Mouse (Mus musculus): ENCODE measurements around the gene Nck2. TPM values are rescaled to one million over a fixed set of nuclear protein-coding genes. Genes with fewer than 3 reads are reported as not detected.

Gene Nck2
- polyA plus RNA-seq, 1 experiment from 2014 or later: 37.4 TPM

DNA sequence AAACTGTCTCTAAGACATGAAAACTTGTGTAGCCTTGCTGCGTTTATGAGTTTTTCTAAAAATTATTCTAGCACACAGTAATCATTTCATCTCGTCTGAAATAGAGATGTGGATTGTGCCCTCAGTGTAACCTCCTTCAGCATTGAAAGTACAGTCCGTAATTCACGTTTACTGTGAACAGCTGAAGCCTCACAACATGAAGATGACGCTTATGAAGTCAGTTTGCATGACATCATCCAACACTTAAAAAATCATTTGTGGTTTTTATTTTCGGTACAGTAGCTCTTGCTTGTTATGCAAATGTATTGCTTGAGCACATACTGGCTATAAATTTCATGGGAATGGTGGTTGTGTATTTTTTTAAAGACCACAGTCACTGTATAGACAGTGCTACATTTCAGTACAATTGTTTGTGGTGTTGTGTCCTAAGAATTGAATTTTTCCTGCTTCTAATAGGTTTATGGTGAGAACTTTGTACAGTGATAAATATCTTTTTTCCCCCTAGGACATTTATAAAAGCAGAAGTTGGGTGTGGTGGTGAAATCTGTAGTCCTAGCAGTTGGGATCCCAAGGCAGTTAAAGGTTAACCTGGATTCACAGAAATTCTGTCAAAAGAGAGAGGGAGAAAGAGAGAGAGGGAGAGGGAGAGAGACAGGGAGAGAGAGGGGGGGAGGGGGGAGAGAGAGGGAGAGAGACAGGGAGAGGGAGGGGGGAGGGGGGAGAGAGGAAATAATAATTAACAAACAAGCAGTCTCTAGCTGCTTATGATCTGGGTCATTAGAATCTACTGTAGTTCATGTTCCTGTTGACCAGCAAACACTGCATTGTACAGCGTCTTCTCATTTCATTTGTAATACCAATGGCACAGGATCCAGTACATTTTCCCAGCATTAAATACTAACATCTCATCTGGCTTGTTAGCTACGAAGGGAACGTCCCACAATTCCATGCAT, 14.2 kb upstream of the Nck2 start:
- DNase-seq (ENCODE audit: low read depth, low spot score) (no peak), ATAC-seq (no peak)
- H3K27me3 ChIP-seq: no peaks in the 10 kb centered on the region
- in situ Hi-C loops (cut with MboI; ENCODE audit: low pct_unique_long_range_greater_than_20kb): no loop called here
- no peak for TF ChIP-seq CTCF (IDR thresholded peaks at IDR 0.05)
- CTCF ChIA-PET: interaction anchor here (1.3 to 2.2 kb wide), 4 partner anchors 8 to 27 kb away, joined by 3 to 8 read pairs (median 3); no protein-coding TSS in a partner anchor
- POLR2A ChIA-PET: no interaction called here

GRCm38 (mm10) chr1:43433853-43434252, 10.5 kb upstream of the Nck2 start:
- TF ChIP-seq CTCF (IDR thresholded peaks at IDR 0.05): no peak
- in situ Hi-C loops (cut with MboI; ENCODE audit: low pct_unique_long_range_greater_than_20kb): no loop called here
- ATAC-seq (no peak), DNase-seq (ENCODE audit: low read depth, low spot score) (no peak)
- H3K27me3 ChIP-seq: no peaks in the 10 kb centered on the region
- CTCF ChIA-PET: interaction anchor here (1.3 kb wide), 1 partner anchor 28 kb away, joined by 3 read pairs; no protein-coding TSS in a partner anchor
- POLR2A ChIA-PET: no interaction called here

- in situ Hi-C loops (cut with MboI; ENCODE audit: low pct_unique_long_range_greater_than_20kb): no loop called here
- no peak for DNase-seq (ENCODE audit: low read depth, low spot score)
- ChIA-PET POLR2A (no interaction called here), CTCF (no interaction called here)
- H3K27me3 ChIP-seq: no peaks in the 10 kb centered on the region
- TF ChIP-seq CTCF (IDR thresholded peaks at IDR 0.05): no peak
- no peak for ATAC-seq
Observed at GRCm38 (mm10) chr1:43436554-43436953, 7.8 kb upstream of the Nck2 start.

DNA sequence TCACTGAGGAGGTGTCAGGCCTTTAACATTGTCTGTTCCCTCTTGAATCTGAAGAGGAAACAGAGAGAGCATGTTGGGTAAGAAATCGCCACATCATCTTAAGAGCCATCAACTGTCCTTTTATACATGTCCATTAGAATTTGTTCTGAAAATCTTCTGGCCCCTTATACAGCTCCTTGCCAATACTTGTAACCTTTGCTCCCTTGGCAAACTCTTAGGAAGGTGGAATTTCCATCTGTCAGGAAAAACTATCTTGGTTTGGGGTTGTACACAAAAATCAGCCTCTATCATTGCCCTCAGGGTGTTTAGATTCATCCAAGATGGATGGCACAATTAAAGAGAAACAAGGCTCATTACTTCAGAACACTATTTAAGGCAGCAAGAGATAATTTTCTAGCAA, 5.1 kb upstream of the Nck2 start:
- DNase-seq (ENCODE audit: low read depth, low spot score): no peak
- in situ Hi-C loops (cut with MboI; ENCODE audit: low pct_unique_long_range_greater_than_20kb): no loop called here
- ChIA-PET CTCF (interaction anchor here (1.7 to 1.8 kb wide), 2 partner anchors 10 to 12 kb away, joined by 5 to 8 read pairs; no protein-coding TSS in a partner anchor), POLR2A (no interaction called here)
- ATAC-seq: no peak
- no peaks in the 10 kb centered on the region for H3K27me3 ChIP-seq
- TF ChIP-seq CTCF (IDR thresholded peaks at IDR 0.05): no peak

- TF ChIP-seq CTCF (IDR thresholded peaks at IDR 0.05): no peak
- CTCF ChIA-PET: no interaction called here
- POLR2A ChIA-PET: no interaction called here
- ATAC-seq (no peak), DNase-seq (ENCODE audit: low read depth, low spot score) (no peak)
- in situ Hi-C loops (cut with MboI; ENCODE audit: low pct_unique_long_range_greater_than_20kb): loop anchor here (5.0 to 10.0 kb wide), 2 partner anchors 140 to 302 kb away; no protein-coding TSS in a partner anchor
- H3K27me3 ChIP-seq: no peaks in the 10 kb centered on the region
Observed at GRCm38 (mm10) chr1:43442568-43442967, 1.8 kb upstream of the Nck2 start.

- POLR2A ChIA-PET: interaction anchor here (0.6 to 1.4 kb wide), 3 partner anchors 19 to 159 kb away, joined by 3 to 5 read pairs (median 4); no protein-coding TSS in a partner anchor
- H3K27me3 ChIP-seq: no peaks in the 10 kb centered on the region
- ATAC-seq (peak; percentile 91), DNase-seq (ENCODE audit: low read depth, low spot score) (no peak)
- TF ChIP-seq CTCF (IDR thresholded peaks at IDR 0.05): peak; percentile 39
- CTCF ChIA-PET: interaction anchor here (0.7 to 1.4 kb wide), 3 partner anchors 10 to 83 kb away, joined by 3 to 4 read pairs (median 3); no protein-coding TSS in a partner anchor
- in situ Hi-C loops (cut with MboI; ENCODE audit: low pct_unique_long_range_greater_than_20kb): loop anchor here (10.0 kb wide), 1 partner anchor 299 kb away; no protein-coding TSS in a partner anchor
Observed at GRCm38 (mm10) chr1:43445170-43446088, 1.1 kb downstream of the Nck2 start.

- in situ Hi-C loops (cut with MboI; ENCODE audit: low pct_unique_long_range_greater_than_20kb): loop anchor here (10.0 kb wide), 1 partner anchor 299 kb away; no protein-coding TSS in a partner anchor
- DNase-seq (ENCODE audit: low read depth, low spot score): no peak
- ChIA-PET POLR2A (no interaction called here), CTCF (no interaction called here)
- peak; percentile 53 for ATAC-seq
- H3K27me3 ChIP-seq: no peaks in the 10 kb centered on the region
- no peak for TF ChIP-seq CTCF (IDR thresholded peaks at IDR 0.05)
Observed at GRCm38 (mm10) chr1:43446089-43446533, 1.7 kb downstream of the Nck2 start.

- ChIA-PET CTCF (no interaction called here), POLR2A (no interaction called here)
- no peak for TF ChIP-seq CTCF (IDR thresholded peaks at IDR 0.05)
- H3K27me3 ChIP-seq: no peaks in the 10 kb centered on the region
- DNase-seq (ENCODE audit: low read depth, low spot score): no peak
- no peak for ATAC-seq
- in situ Hi-C loops (cut with MboI; ENCODE audit: low pct_unique_long_range_greater_than_20kb): loop anchor here (10.0 kb wide), 1 partner anchor 298 kb away; no protein-coding TSS in a partner anchor
Observed at GRCm38 (mm10) chr1:43446731-43447601, 2.6 kb downstream of the Nck2 start.

GRCm38 (mm10) chr1:43447602-43448287, 3.4 kb downstream of the Nck2 start:
- in situ Hi-C loops (cut with MboI; ENCODE audit: low pct_unique_long_range_greater_than_20kb): loop anchor here (10.0 kb wide), 1 partner anchor 297 kb away; no protein-coding TSS in a partner anchor

More at GRCm38 (mm10) chr1:43447602-43448287, 3.4 kb downstream of the Nck2 start:
- no peak for TF ChIP-seq CTCF (IDR thresholded peaks at IDR 0.05)
- ChIA-PET CTCF (no interaction called here), POLR2A (no interaction called here)
- H3K27me3 ChIP-seq: no peaks in the 10 kb centered on the region
- DNase-seq (ENCODE audit: low read depth, low spot score) (no peak), ATAC-seq (no peak)

Data from Patski (cell line).